Mouse (Mus musculus): ENCODE measurements around the gene Mup19.
"Not testable (repeated sequence)": the region's sequence is repeated elsewhere in the genome, so short reads cannot be mapped to it uniquely, and the experiment has no call there.

- TF ChIP-seq POLR2A (IDR thresholded peaks at IDR 0.05; ENCODE audit: insufficient read depth, low read depth, low read length), result not testable (repeated sequence)
- TF ChIP-seq CTCF (IDR thresholded peaks at IDR 0.05; ENCODE audit: insufficient read depth, low read depth, low read length), result peak; percentile 32; the same call in 1 of the 2 replicates
These were observed 29.1 kb upstream of the Mup19 start for GRCm38 (mm10) chr4:61811193-61811592.
